ENCODE assay signal across 13 mouse cellular contexts in the genomic region with DNA sequence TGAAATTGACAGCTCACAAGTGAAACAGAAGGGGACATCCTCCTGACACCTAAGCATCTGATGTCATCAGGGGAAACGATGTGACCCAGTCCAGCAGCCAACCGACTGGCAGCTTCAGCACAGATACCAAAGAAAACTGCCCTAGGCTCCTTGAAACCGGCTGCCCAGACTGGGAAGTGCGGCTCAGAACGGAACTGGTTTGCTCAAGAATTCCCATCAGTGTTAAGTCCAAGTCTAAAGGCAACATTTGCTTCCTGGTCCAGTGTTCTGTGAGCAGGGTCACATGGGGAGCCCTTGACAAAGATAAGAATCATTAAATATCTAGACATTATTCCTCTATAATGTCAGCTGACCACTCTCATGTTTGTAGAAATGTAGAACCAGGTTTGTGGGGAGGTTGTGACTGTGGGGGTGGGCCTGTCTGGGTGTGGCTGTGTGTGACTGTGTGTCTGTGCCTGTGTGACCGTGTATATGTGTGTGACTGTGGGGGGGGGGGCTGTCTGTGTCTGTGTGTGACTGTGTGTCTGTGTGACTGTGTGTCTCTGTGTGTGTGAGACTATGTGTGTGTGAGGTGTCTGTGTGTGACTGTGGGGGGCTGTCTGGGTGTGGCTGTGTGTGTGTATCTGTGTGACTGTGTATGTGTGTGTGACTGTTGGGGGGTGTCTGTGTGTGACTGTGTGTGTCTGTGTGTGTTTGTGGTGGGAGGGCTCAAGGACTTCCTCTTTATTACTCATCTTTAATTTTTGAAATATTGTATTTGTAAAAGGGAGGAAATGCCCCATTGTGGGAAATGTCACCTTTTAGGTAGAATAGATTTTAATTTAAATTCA.
DNase-seq lines count a peak whose midpoint lies in the region; ATAC-seq and TF ChIP-seq lines count a peak whose summit lies in the region.
"Had no signal": no experiment of that assay in that cellular context is flagged by ENCODE, and none has a peak within 500 bp of the region (broad histone marks: within the 10 kb centered on the region; RNA-seq: fewer than 3 reads in every experiment).

No protein-coding gene starts in this region.

- no peak overlapping the region for H3K27ac ChIP-seq in forebrain, embryonic 15.5 days (replicated peaks)
- H3K27ac ChIP-seq in forebrain, embryonic 12.5 days = no peak overlapping the region
- H3K27ac ChIP-seq in kidney, postnatal 0 days = no peak overlapping the region
- no peak overlapping the region for H3K27ac ChIP-seq in intestine, embryonic 16.5 days (ENCODE audit: low read length)
- H3K27ac ChIP-seq: forebrain, embryonic 10.5 days; liver, embryonic 12.5 days had no signal

- peak; percentile 66 for ATAC-seq in forebrain, embryonic 15.5 days (replicated peaks)
- no peak for ATAC-seq in forebrain, embryonic 12.5 days (ENCODE audit: low FRiP score)
- ATAC-seq in kidney, postnatal 0 days (replicated peaks; ENCODE audit: low FRiP score, low read depth) = peak; percentile 52; the same call in 1 of the 2 replicates
- ATAC-seq in intestine, embryonic 16.5 days = peak; percentile 77
- ATAC-seq in granulocyte monocyte progenitor cell, adult 5-6 weeks (replicated peaks; ENCODE audit: poor library complexity, severe bottlenecking) = no peak
- ATAC-seq: liver, embryonic 12.5 days had no signal

- no peaks in the 10 kb centered on the region for H3K4me1 ChIP-seq in forebrain, embryonic 15.5 days
- no peaks in the 10 kb centered on the region for H3K4me1 ChIP-seq in forebrain, embryonic 12.5 days
- no peaks in the 10 kb centered on the region for H3K4me1 ChIP-seq in kidney, postnatal 0 days (replicated peaks; ENCODE audit: insufficient read depth, low read length)
- no peaks in the 10 kb centered on the region for H3K4me1 ChIP-seq in intestine, embryonic 16.5 days (ENCODE audit: control insufficient read depth, insufficient read depth, low read length)
- H3K4me1 ChIP-seq: forebrain, embryonic 10.5 days; liver, embryonic 12.5 days had no signal

- DNase-seq in kidney, postnatal 0 days (ENCODE audit: low spot score) = peak; percentile 4
- DNase-seq in kidney, postnatal 25 days = no peak
- DNase-seq in ES-CJ7 (ENCODE audit: low read depth, low spot score) = peak; percentile 14
- DNase-seq in spleen, postnatal 4 days (ENCODE audit: low spot score in 2 of 2) = no peak
- DNase-seq: adrenal gland, adult 8-10 months; cerebellum, adult 8-10 months; left cerebral cortex, postnatal 4 days had no signal

- no peak overlapping the region for H3K4me3 ChIP-seq in forebrain, embryonic 15.5 days
- H3K4me3 ChIP-seq in forebrain, embryonic 12.5 days (replicated peaks) = no peak overlapping the region
- no peak overlapping the region for H3K4me3 ChIP-seq in kidney, postnatal 0 days (replicated peaks; ENCODE audit: low read depth, low read length)
- H3K4me3 ChIP-seq in intestine, embryonic 16.5 days (ENCODE audit: low read length) = no peak overlapping the region
- H3K4me3 ChIP-seq: forebrain, embryonic 10.5 days; liver, embryonic 12.5 days had no signal

- no peak overlapping the region for H3K4me2 ChIP-seq in forebrain, embryonic 15.5 days (replicated peaks)
- H3K4me2 ChIP-seq in forebrain, embryonic 12.5 days = no peak overlapping the region
- no peak overlapping the region for H3K4me2 ChIP-seq in kidney, postnatal 0 days (ENCODE audit: low read length)
- H3K4me2 ChIP-seq in intestine, embryonic 16.5 days (ENCODE audit: low read depth, low read length) = no peak overlapping the region
- H3K4me2 ChIP-seq: liver, embryonic 12.5 days had no signal

- WGBS in forebrain, embryonic 15.5 days = 85% methylated on average over 6 of the region's 6 CpGs
- 82% methylated on average over 6 of the region's 6 CpGs for WGBS in forebrain, embryonic 12.5 days
- WGBS in kidney, postnatal 0 days = 66% methylated on average over 6 of the region's 6 CpGs
- WGBS in intestine, embryonic 16.5 days = 79% methylated on average over 6 of the region's 6 CpGs

- H3K27me3 ChIP-seq in forebrain, embryonic 15.5 days = no peaks in the 10 kb centered on the region
- H3K27me3 ChIP-seq in forebrain, embryonic 12.5 days = no peaks in the 10 kb centered on the region
- no peaks in the 10 kb centered on the region for H3K27me3 ChIP-seq in kidney, postnatal 0 days (ENCODE audit: insufficient read depth, low read length)
- no peaks in the 10 kb centered on the region for H3K27me3 ChIP-seq in intestine, embryonic 16.5 days (replicated peaks; ENCODE audit: control insufficient read depth, insufficient read depth, low read length)

- TF ChIP-seq CTCF in kidney, postnatal 0 days (IDR thresholded peaks at IDR 0.05; ENCODE audit: low read depth) = no peak

- no peaks in the 10 kb centered on the region for H3K9me3 ChIP-seq in forebrain, embryonic 15.5 days
- H3K9me3 ChIP-seq in forebrain, embryonic 12.5 days = no peaks in the 10 kb centered on the region
- H3K9me3 ChIP-seq in kidney, postnatal 0 days (replicated peaks; ENCODE audit: low read length) = no peaks in the 10 kb centered on the region
- H3K9me3 ChIP-seq in intestine, embryonic 16.5 days (ENCODE audit: control insufficient read depth, low read length) = no peaks in the 10 kb centered on the region
- H3K9me3 ChIP-seq: forebrain, embryonic 10.5 days; liver, embryonic 12.5 days had no signal

- H3K36me3 ChIP-seq in forebrain, embryonic 15.5 days = no peaks in the 10 kb centered on the region
- no peaks in the 10 kb centered on the region for H3K36me3 ChIP-seq in forebrain, embryonic 12.5 days (replicated peaks)
- no peaks in the 10 kb centered on the region for H3K36me3 ChIP-seq in kidney, postnatal 0 days (ENCODE audit: insufficient read depth, low read length)
- no peaks in the 10 kb centered on the region for H3K36me3 ChIP-seq in intestine, embryonic 16.5 days (ENCODE audit: control insufficient read depth, insufficient read depth, low read length)
- H3K36me3 ChIP-seq: forebrain, embryonic 10.5 days had no signal

- no peak overlapping the region for H3K9ac ChIP-seq in forebrain, embryonic 15.5 days (replicated peaks)
- H3K9ac ChIP-seq in forebrain, embryonic 12.5 days = no peak overlapping the region
- H3K9ac ChIP-seq in kidney, postnatal 0 days (ENCODE audit: low read depth, low read length) = no peak overlapping the region
- no peak overlapping the region for H3K9ac ChIP-seq in intestine, embryonic 16.5 days (ENCODE audit: low read depth, low read length)
- H3K9ac ChIP-seq: liver, embryonic 12.5 days had no signal

Comparison
In these comparisons a context has a peak if more than half of its experiments do, and no peak if none do; other contexts are left out.
1. ATAC-seq: peak in forebrain, embryonic 15.5 days (single experiment), kidney, postnatal 0 days (single experiment) and intestine, embryonic 16.5 days (single experiment); none in forebrain, embryonic 12.5 days (single experiment) and granulocyte monocyte progenitor cell, adult 5-6 weeks (single experiment).
2. DNase-seq: peak in kidney, postnatal 0 days (single experiment) and ES-CJ7 (single experiment); none in kidney, postnatal 25 days (0 of 2) and spleen, postnatal 4 days (0 of 2).